Mouse (Mus musculus) MEL-GATA-1-ER (cell line): ENCODE data around the gene Ppp1r32.

ENCODE experiments used
- DNase-seq: peaks from one replicate; pipeline ENCODE4 v3.0.0-alpha.2; 2012; ENCODE audit warnings: low read depth; ENCODE audit errors: extremely low read depth

The Ppp1r32 gene

GRCm38 (mm10) chr19:10425484-10426270 lies 57.1 kb downstream of the Ppp1r32 start:
- DNase-seq, result no peak

- DNase-seq, result no peak
These were observed 58.0 kb downstream of the Ppp1r32 start for GRCm38 (mm10) chr19:10424751-10425150.
